Mouse (Mus musculus): ENCODE measurements at regions not wholly inside any gene's neighbourhood (a gene's known extent, or its start where the extent isn't known, plus 50 kb on each side); places are given as distances from the start of the nearest gene placed in this dataset.

GRCm38 (mm10) chr2:105459512-105459911 is 60.4 kb upstream of the Rcn1 start:
- TF ChIP-seq CTCF (IDR thresholded peaks at IDR 0.05) (no peak), EP300 (IDR thresholded peaks at IDR 0.05) (no peak)
